ENCODE assay signal across 10 mouse cellular contexts in genomic region chr12:75572271-75572670, GRCm38 (mm10). TPM values are rescaled to one million over a fixed set of nuclear protein-coding genes. Genes with fewer than 3 reads are reported as not detected.
DNase-seq lines count a peak whose midpoint lies in the region; ATAC-seq lines count a peak whose summit lies in the region.
"Had no signal": no experiment of that assay in that cellular context is flagged by ENCODE, and none has a peak within 500 bp of the region (broad histone marks: within the 10 kb centered on the region; RNA-seq: fewer than 3 reads in every experiment).

No protein-coding gene starts in this region.

- H3K27me3 ChIP-seq in forebrain, embryonic 15.5 days, result no peaks in the 10 kb centered on the region
- H3K27me3 ChIP-seq: limb, embryonic 15.5 days; stomach, embryonic 15.5 days had no signal

- no peak overlapping the region for H3K27ac ChIP-seq in forebrain, embryonic 15.5 days (replicated peaks)
- H3K27ac ChIP-seq: limb, embryonic 15.5 days; stomach, embryonic 15.5 days had no signal

- no peaks in the 10 kb centered on the region for H3K36me3 ChIP-seq in forebrain, embryonic 15.5 days
- H3K36me3 ChIP-seq: limb, embryonic 15.5 days; stomach, embryonic 15.5 days had no signal

- H3K9ac ChIP-seq in forebrain, embryonic 15.5 days (replicated peaks), result no peak overlapping the region
- H3K9ac ChIP-seq: limb, embryonic 15.5 days; stomach, embryonic 15.5 days had no signal

- no peak for DNase-seq in cerebellum, adult 9-10 months
- DNase-seq in left cerebral cortex, adult 11 months (ENCODE audit: low spot score), result peak; percentile 12
- DNase-seq in left cerebral cortex, postnatal 36 days (ENCODE audit: low spot score in 2 of 2), result no peak
- DNase-seq in brain, adult 2 months (ENCODE audit: low read depth, low spot score), result peak; percentile 40
- DNase-seq in kidney, postnatal 14 days, result peak; percentile 46

- intact Hi-C loops in left cerebral cortex, postnatal 36 days (cut with DNase I), result no loop called here

- no peak overlapping the region for H3K4me2 ChIP-seq in forebrain, embryonic 15.5 days (replicated peaks)
- H3K4me2 ChIP-seq: limb, embryonic 15.5 days; stomach, embryonic 15.5 days had no signal

- peaks cover 23% of the 10 kb centered on the region for H3K4me1 ChIP-seq in forebrain, embryonic 15.5 days

- H3K4me3 ChIP-seq in forebrain, embryonic 15.5 days, result no peak overlapping the region
- H3K4me3 ChIP-seq: limb, embryonic 15.5 days; stomach, embryonic 15.5 days had no signal

- 68% methylated on average over 4 of the region's 4 CpGs for WGBS in forebrain, embryonic 15.5 days

- H3K9me3 ChIP-seq in forebrain, embryonic 15.5 days, result no peaks in the 10 kb centered on the region
- H3K9me3 ChIP-seq: limb, embryonic 15.5 days; stomach, embryonic 15.5 days had no signal

- 0 out of 2 replicates have a peak, but pooled peaks have one; percentile 6 for ATAC-seq in cerebellum, adult (ENCODE audit: insufficient number of reproducible peaks, low FRiP score, low TSS enrichment)
- ATAC-seq in megakaryocyte-erythroid progenitor cell, adult 5-6 weeks (replicated peaks; ENCODE audit: low FRiP score, low TSS enrichment, poor library complexity, severe bottlenecking), result peak; percentile 89
- no peak for ATAC-seq in forebrain, embryonic 15.5 days (replicated peaks)

RNA-seq across cellular contexts. Expression of gene Ppp2r5e, which starts 23.8 kb away (rescaled TPM):
- 10 to 100 TPM; 74.6 to 80.9 TPM for total RNA-seq in left cerebral cortex, postnatal 36 days (2021)
- 26.7 and 35.4 TPM in 2 replicates for total RNA-seq in megakaryocyte-erythroid progenitor cell, adult 5-6 weeks (2014; fragmentation: Nextera tagmentation)
- 14.3 and 14.7 TPM in 2 replicates for total RNA-seq in megakaryocyte-erythroid progenitor cell, adult 5-6 weeks (2017)
- polyA plus RNA-seq in forebrain, embryonic 15.5 days (2015; fragmentation: Nextera tagmentation; extraction: Ambion mirVana), result 22.9 and 26.8 TPM in 2 replicates

Comparison
In these comparisons a context has a peak if more than half of its experiments do, and no peak if none do; other contexts are left out.
1. DNase-seq: peak in left cerebral cortex, adult 11 months (single experiment), brain, adult 2 months (single experiment) and kidney, postnatal 14 days (single experiment); none in cerebellum, adult 9-10 months (single experiment) and left cerebral cortex, postnatal 36 days (0 of 2).